Mouse (Mus musculus) intestine, embryonic 14.5 days (tissue): ENCODE results near the gene Cx3cl1. TPM values are rescaled to one million over a fixed set of nuclear protein-coding genes. Genes with fewer than 3 reads are reported as not detected.

Experiments
- ATAC-seq: fragments of 200-750 bp; cut with Nextera tagmentation; replicated peaks from 2 replicates; pipeline ENCODE4 v1.8.0; 2017; ENCODE audit warnings: low read depth, moderate number of reproducible peaks, moderate TSS enrichment, moderate library complexity; ENCODE audit not compliant: low FRiP score, low TSS enrichment
- DNase-seq: peaks from one replicate; pipeline ENCODE4 v3.0.0-alpha.2; 2018; ENCODE audit warnings: low spot score
- H3K27ac ChIP-seq: fragments of 300-500 bp; sonication (generic); 2 replicates; pipeline ENCODE4 v1.5.1; 2014; ENCODE audit warnings: low read depth, mild to moderate bottlenecking, control low read depth
- H3K27me3 ChIP-seq: fragments of 300-500 bp; sonication (generic); replicated peaks from 2 replicates; pipeline ENCODE4 v1.6.1; 2014; ENCODE audit warnings: low read length, control low read depth; ENCODE audit not compliant: control insufficient read depth, insufficient read depth
- H3K36me3 ChIP-seq: fragments of 300-500 bp; sonication (generic); 2 replicates; pipeline ENCODE4 v1.6.1; 2014; ENCODE audit warnings: low read length, control low read depth; ENCODE audit not compliant: control insufficient read depth, insufficient read depth
- H3K4me1 ChIP-seq: fragments of 300-500 bp; sonication (generic); replicated peaks from 2 replicates; pipeline ENCODE4 v1.6.1; 2014; ENCODE audit warnings: low read length, control low read depth, mixed read lengths; ENCODE audit not compliant: control insufficient read depth, insufficient read depth
- H3K4me2 ChIP-seq: fragments of 300-500 bp; sonication (generic); 2 replicates; pipeline ENCODE4 v1.6.1; 2014; ENCODE audit warnings: low read length
- H3K4me3 ChIP-seq: fragments of 300-500 bp; sonication (generic); 2 replicates; pipeline ENCODE4 v1.5.1; 2014; ENCODE audit warnings: low read depth, low read length, control low read depth, mixed read lengths
- H3K9ac ChIP-seq: fragments of 300-500 bp; sonication (generic); 2 replicates; pipeline ENCODE4 v1.6.1; 2014; ENCODE audit warnings: mild to moderate bottlenecking, low read length
- H3K9me3 ChIP-seq: fragments of 300-500 bp; sonication (generic); 2 replicates; pipeline ENCODE4 v1.6.1; 2016; ENCODE audit warnings: low read length, control low read depth; ENCODE audit not compliant: control insufficient read depth
- WGBS: fragments of 180-500 bp; shearing (Covaris S2); extraction: QIAGEN DNeasy Blood & Tissue Kit; methylation state at CpG from one replicate; pipeline ENCODE4 v1.1.7; 2014; 5-methylcytosine and 5-hydroxymethylcytosine counted together
- polyA plus RNA-seq: library from polyadenylated mRNA; unstranded; fragments of >200 nt; fragmentation: Nextera tagmentation; extraction: Ambion mirVana; gene quantifications from 2 replicates; pipeline ENCODE4 v1.2.1, GENCODE M21; 2014

The Cx3cl1 gene
- polyA plus RNA-seq, 1 experiment from 2014 or later, result 10.8 TPM

GRCm38 (mm10) chr8:94778473-94778872, 6.7 kb downstream of the Cx3cl1 start:
- H3K36me3 ChIP-seq, result no peaks in the 10 kb centered on the region
- H3K4me1 ChIP-seq, result peaks cover 19% of the 10 kb centered on the region
- WGBS, result 17% methylated on average over 5 of the region's 5 CpGs
- ATAC-seq (0 out of 2 replicates have a peak, but pooled peaks have one; percentile 25), DNase-seq (peak; percentile 69)
- H3K27me3 ChIP-seq, result peaks cover 10% of the 10 kb centered on the region
- no peak overlapping the region for H3K4me3 ChIP-seq
- H3K27ac ChIP-seq, result peak overlapping the region; percentile 75
- no peak overlapping the region for H3K4me2 ChIP-seq
- no peak overlapping the region for H3K9ac ChIP-seq
- H3K9me3 ChIP-seq, result no peaks in the 10 kb centered on the region

GRCm38 (mm10) chr8:94778895-94779533, 7.2 kb downstream of the Cx3cl1 start:
- Histone ChIP-seq H3K27ac (peak overlapping the region; percentile 75), H3K9ac (no peak overlapping the region), H3K27me3 (peaks cover 4% of the 10 kb centered on the region), H3K36me3 (no peaks in the 10 kb centered on the region), H3K9me3 (no peaks in the 10 kb centered on the region), H3K4me3 (no peak overlapping the region), H3K4me1 (peaks cover 19% of the 10 kb centered on the region), H3K4me2 (no peak overlapping the region)
- DNase-seq (no peak), ATAC-seq (no peak)
- WGBS, result 75% methylated on average over 10 of the region's 10 CpGs

GRCm38 (mm10) chr8:94779534-94780294, 7.9 kb downstream of the Cx3cl1 start:
- ATAC-seq, result no peak
- 96% methylated on average over 16 of the region's 16 CpGs for WGBS

GRCm38 (mm10) chr8:94780491-94781154, 8.8 kb downstream of the Cx3cl1 start:
- no peaks in the 10 kb centered on the region for H3K9me3 ChIP-seq
- DNase-seq (no peak), ATAC-seq (no peak)
- no peak overlapping the region for H3K9ac ChIP-seq
- no peak overlapping the region for H3K27ac ChIP-seq
- no peak overlapping the region for H3K4me2 ChIP-seq
- no peaks in the 10 kb centered on the region for H3K36me3 ChIP-seq
- H3K4me3 ChIP-seq, result no peak overlapping the region
- H3K4me1 ChIP-seq, result peaks cover 19% of the 10 kb centered on the region
- WGBS, result 80% methylated on average over 21 of the region's 21 CpGs
- H3K27me3 ChIP-seq, result no peaks in the 10 kb centered on the region

More at GRCm38 (mm10) chr8:94779534-94780294, 7.9 kb downstream of the Cx3cl1 start:
- Histone ChIP-seq H3K9ac (no peak overlapping the region), H3K4me2 (no peak overlapping the region), H3K36me3 (no peaks in the 10 kb centered on the region), H3K4me3 (no peak overlapping the region), H3K4me1 (peaks cover 19% of the 10 kb centered on the region), H3K27me3 (no peaks in the 10 kb centered on the region), H3K27ac (no peak overlapping the region), H3K9me3 (no peaks in the 10 kb centered on the region)
- DNase-seq, result no peak

- no peaks in the 10 kb centered on the region for H3K27me3 ChIP-seq
- H3K4me3 ChIP-seq, result no peak overlapping the region
- no peak overlapping the region for H3K9ac ChIP-seq
- no peak overlapping the region for H3K27ac ChIP-seq
- DNase-seq, result peak; percentile 65
- H3K9me3 ChIP-seq, result no peaks in the 10 kb centered on the region
- H3K4me2 ChIP-seq, result no peak overlapping the region
- peak; percentile 26; the same call in 1 of the 2 replicates for ATAC-seq
- peaks cover 19% of the 10 kb centered on the region for H3K4me1 ChIP-seq
- 55% methylated on average over 7 of the region's 7 CpGs for WGBS
- H3K36me3 ChIP-seq, result no peaks in the 10 kb centered on the region
These were observed 9.5 kb downstream of the Cx3cl1 start for GRCm38 (mm10) chr8:94781155-94781837.

GRCm38 (mm10) chr8:94781838-94782235, 10.0 kb downstream of the Cx3cl1 start:
- H3K36me3 ChIP-seq, result no peaks in the 10 kb centered on the region
- DNase-seq, result peak; percentile 81
- no peaks in the 10 kb centered on the region for H3K27me3 ChIP-seq
- peak; percentile 74 for ATAC-seq
- no peak overlapping the region for H3K9ac ChIP-seq
- H3K4me1 ChIP-seq, result peaks cover 19% of the 10 kb centered on the region
- H3K4me3 ChIP-seq, result no peak overlapping the region
- H3K27ac ChIP-seq, result peak overlapping the region; percentile 8; the same call in 1 of the 2 replicates
- H3K9me3 ChIP-seq, result no peaks in the 10 kb centered on the region
- WGBS, result 6% methylated on average over 11 of the region's 11 CpGs
- peak overlapping the region; percentile 23; the same call in 1 of the 2 replicates for H3K4me2 ChIP-seq

- WGBS, result 76% methylated on average over 4 of the region's 4 CpGs
- ATAC-seq (no peak), DNase-seq (no peak)
- peaks cover 10% of the 10 kb centered on the region for H3K4me1 ChIP-seq
- H3K9me3 ChIP-seq, result no peaks in the 10 kb centered on the region
- no peak overlapping the region for H3K4me3 ChIP-seq
- no peak overlapping the region for H3K27ac ChIP-seq
- no peaks in the 10 kb centered on the region for H3K36me3 ChIP-seq
- no peak overlapping the region for H3K4me2 ChIP-seq
- no peak overlapping the region for H3K9ac ChIP-seq
- H3K27me3 ChIP-seq, result no peaks in the 10 kb centered on the region
These were observed 12.1 kb downstream of the Cx3cl1 start for GRCm38 (mm10) chr8:94783890-94784289.

GRCm38 (mm10) chr8:94785247-94785985, 13.6 kb downstream of the Cx3cl1 start:
- WGBS, result 55% methylated on average over 12 of the region's 12 CpGs

More at GRCm38 (mm10) chr8:94785247-94785985, 13.6 kb downstream of the Cx3cl1 start:
- no peak for DNase-seq
- Histone ChIP-seq H3K4me3 (no peak overlapping the region), H3K4me2 (no peak overlapping the region), H3K4me1 (peaks cover 7% of the 10 kb centered on the region), H3K9ac (no peak overlapping the region), H3K36me3 (no peaks in the 10 kb centered on the region), H3K27ac (no peak overlapping the region; the same call in 1 of the 2 replicates), H3K9me3 (no peaks in the 10 kb centered on the region), H3K27me3 (no peaks in the 10 kb centered on the region)
- no peak; the same call in 1 of the 2 replicates for ATAC-seq
